Mouse (Mus musculus) kidney, postnatal 10 days (tissue): Measurements from ENCODE around the gene Nr1i2.
"Not testable (repeated sequence)": the region's sequence is repeated elsewhere in the genome, so short reads cannot be mapped to it uniquely, and the experiment has no call there.

Experiments used
- DNase-seq: peaks from one replicate; pipeline ENCODE4 v3.0.0; 2021; ENCODE audit warnings: mixed read lengths

Gene Nr1i2

GRCm38 (mm10) chr16:38286541-38286940 lies 8.1 kb downstream of the Nr1i2 start:
- DNase-seq, result peak; percentile 18

GRCm38 (mm10) chr16:38285801-38286200 lies 8.8 kb downstream of the Nr1i2 start:
- no peak for DNase-seq

GRCm38 (mm10) chr16:38283300-38283699 lies 11.3 kb downstream of the Nr1i2 start:
- no peak for DNase-seq

GRCm38 (mm10) chr16:38282559-38283160 lies 12.0 kb downstream of the Nr1i2 start:
- peak; percentile 24 for DNase-seq

GRCm38 (mm10) chr16:38280951-38281350 lies 13.7 kb downstream of the Nr1i2 start:
- DNase-seq, result no peak

GRCm38 (mm10) chr16:38279794-38280193 lies 14.8 kb downstream of the Nr1i2 start:
- DNase-seq, result no peak

GRCm38 (mm10) chr16:38274737-38275136 lies 19.9 kb downstream of the Nr1i2 start:
- no peak for DNase-seq

GRCm38 (mm10) chr16:38272483-38272882 lies 22.1 kb downstream of the Nr1i2 start:
- DNase-seq, result no peak

- no peak for DNase-seq
Observed at GRCm38 (mm10) chr16:38271601-38272000, 23.0 kb downstream of the Nr1i2 start.

- no peak for DNase-seq
Observed at GRCm38 (mm10) chr16:38255927-38256326, 38.7 kb downstream of the Nr1i2 start.

- no peak for DNase-seq
Observed at GRCm38 (mm10) chr16:38255107-38255506, 39.5 kb downstream of the Nr1i2 start.

- DNase-seq, result no peak
Observed at GRCm38 (mm10) chr16:38254001-38254400, 40.6 kb downstream of the Nr1i2 start.

GRCm38 (mm10) chr16:38250467-38250866 lies 44.2 kb downstream of the Nr1i2 start:
- no peak for DNase-seq

GRCm38 (mm10) chr16:38248331-38248961 lies 46.2 kb downstream of the Nr1i2 start:
- DNase-seq, result no peak

GRCm38 (mm10) chr16:38245849-38246585 lies 48.6 kb downstream of the Nr1i2 start:
- no peak for DNase-seq

GRCm38 (mm10) chr16:38245379-38245778 lies 49.2 kb downstream of the Nr1i2 start:
- DNase-seq, result no peak

- no peak for DNase-seq
Observed at GRCm38 (mm10) chr16:38244111-38244510, 50.5 kb downstream of the Nr1i2 start.

GRCm38 (mm10) chr16:38240167-38240566 lies 54.5 kb downstream of the Nr1i2 start:
- DNase-seq, result no peak

- peak; percentile 49 for DNase-seq
Observed at GRCm38 (mm10) chr16:38239729-38240128, 54.9 kb downstream of the Nr1i2 start.

GRCm38 (mm10) chr16:38236936-38237585 lies 57.6 kb downstream of the Nr1i2 start:
- DNase-seq, result no peak

GRCm38 (mm10) chr16:38222491-38222890 lies 72.1 kb downstream of the Nr1i2 start:
- DNase-seq, result not testable (repeated sequence)

- DNase-seq, result no peak
Observed at GRCm38 (mm10) chr16:38205272-38205671, 89.4 kb downstream of the Nr1i2 start.
